Mouse (Mus musculus): ENCODE data around the gene Ppp1r14c. TPM values are rescaled to one million over a fixed set of nuclear protein-coding genes. Genes with fewer than 3 reads are reported as not detected.

Ppp1r14c gene
- polyA plus RNA-seq, 1 experiment from 2014 or later, result 87.1 TPM

DNA sequence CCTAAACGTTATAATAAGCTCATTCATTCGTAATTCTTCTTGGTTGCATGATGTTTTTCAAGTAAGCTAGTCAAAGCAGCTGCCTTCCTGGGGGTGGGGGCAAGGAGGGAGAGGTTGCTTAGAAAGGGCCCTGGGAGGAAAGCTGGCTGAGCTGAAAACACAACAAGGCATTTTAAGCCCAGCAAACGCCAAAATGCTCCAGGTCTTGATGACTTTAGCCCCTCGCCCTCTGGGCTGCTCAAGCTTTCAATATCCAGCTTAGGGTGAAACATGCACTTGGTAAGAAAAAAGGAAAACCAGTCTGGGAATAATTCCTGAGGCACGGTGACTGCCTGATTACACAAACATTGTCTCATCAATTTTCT lies 204 bp upstream of the Ppp1r14c start:
- Histone ChIP-seq H3K4me1 (ENCODE audit: control insufficient read depth, insufficient read depth, low read depth, low read length) (peaks cover 6% of the 10 kb centered on the region), H3K27me3 (replicated peaks; ENCODE audit: control insufficient read depth, insufficient read depth, low read length) (no peaks in the 10 kb centered on the region), H3K4me3 (ENCODE audit: low read length) (peak overlapping the region; percentile 69), H3K36me3 (ENCODE audit: control insufficient read depth, insufficient read depth, low read length) (no peaks in the 10 kb centered on the region), H3K9me3 (ENCODE audit: control insufficient read depth, low read length) (no peaks in the 10 kb centered on the region), H3K9ac (ENCODE audit: low read depth, low read length) (peak overlapping the region; percentile 78), H3K27ac (ENCODE audit: low read depth, low read length) (peak overlapping the region; percentile 83), H3K4me2 (ENCODE audit: low read length) (peak overlapping the region; percentile 70)
- ATAC-seq, result peak; percentile 29
- 17% methylated on average over 5 of the region's 5 CpGs for WGBS

DNA sequence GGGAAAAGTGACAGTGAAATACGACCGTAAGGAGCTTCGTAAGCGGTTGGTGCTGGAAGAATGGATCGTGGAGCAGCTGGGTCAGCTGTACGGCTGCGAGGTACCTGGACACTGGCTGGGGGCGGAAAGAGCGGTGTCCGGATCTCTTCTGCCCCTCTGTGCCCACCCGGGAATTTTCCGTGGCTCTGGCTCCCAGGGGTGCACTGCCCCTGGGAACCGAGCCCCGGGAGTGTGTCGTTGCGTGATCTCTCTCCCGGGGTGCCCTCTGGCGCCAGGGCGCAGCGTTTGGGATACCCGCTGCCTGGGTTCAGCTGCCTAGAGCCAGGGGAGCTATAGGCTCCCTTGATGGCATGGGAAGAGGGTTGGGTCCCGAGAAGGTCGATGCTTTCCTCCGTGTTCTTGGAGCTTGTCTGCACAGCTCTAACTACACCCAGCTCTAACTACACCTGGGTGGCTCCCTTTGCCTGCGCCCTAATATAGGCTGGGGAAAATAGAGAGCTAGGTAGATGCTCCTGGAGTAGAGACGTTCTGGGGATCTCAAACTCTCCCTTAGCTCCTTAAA lies 1.1 kb downstream of the Ppp1r14c start:
- no peaks in the 10 kb centered on the region for H3K36me3 ChIP-seq (ENCODE audit: control insufficient read depth, insufficient read depth, low read length)
- H3K9me3 ChIP-seq (ENCODE audit: control insufficient read depth, low read length), result no peaks in the 10 kb centered on the region
- H3K27me3 ChIP-seq (replicated peaks; ENCODE audit: control insufficient read depth, insufficient read depth, low read length), result no peaks in the 10 kb centered on the region
- peak overlapping the region; percentile 69 for H3K4me3 ChIP-seq (ENCODE audit: low read length)
- peak overlapping the region; percentile 70 for H3K4me2 ChIP-seq (ENCODE audit: low read length)
- peak overlapping the region; percentile 78 for H3K9ac ChIP-seq (ENCODE audit: low read depth, low read length)
- ATAC-seq, result peak; percentile 69
- H3K4me1 ChIP-seq (ENCODE audit: control insufficient read depth, insufficient read depth, low read depth, low read length), result peaks cover 6% of the 10 kb centered on the region
- WGBS, result 0% methylated on average over 26 of the region's 26 CpGs
- H3K27ac ChIP-seq (ENCODE audit: low read depth, low read length), result peak overlapping the region; percentile 83

DNA sequence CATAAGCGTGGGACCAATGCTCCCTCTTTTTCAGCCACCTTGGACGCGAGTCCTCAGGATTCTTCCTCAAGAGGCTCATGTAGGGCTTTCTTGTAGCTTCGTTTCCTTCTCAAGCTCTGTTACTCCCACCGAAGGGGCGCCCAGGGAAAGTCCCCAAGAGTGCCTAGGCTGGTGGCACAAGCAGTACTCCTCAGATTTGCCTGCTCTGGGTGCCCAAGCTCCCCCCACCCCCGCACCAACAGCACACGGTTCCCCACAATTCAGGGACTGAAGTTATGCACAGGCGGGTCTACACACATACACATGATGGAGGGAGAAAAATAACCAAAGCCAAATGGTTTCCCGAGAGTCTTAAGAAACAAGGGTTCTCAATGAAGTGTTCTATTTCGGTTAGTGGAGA lies 1.6 kb downstream of the Ppp1r14c start:
- no peaks in the 10 kb centered on the region for H3K9me3 ChIP-seq (ENCODE audit: control insufficient read depth, low read length)
- H3K9ac ChIP-seq (ENCODE audit: low read depth, low read length), result peak overlapping the region; percentile 78
- 20% methylated on average over 11 of the region's 11 CpGs for WGBS
- H3K4me1 ChIP-seq (ENCODE audit: control insufficient read depth, insufficient read depth, low read depth, low read length), result peaks cover 6% of the 10 kb centered on the region
- H3K4me3 ChIP-seq (ENCODE audit: low read length), result peak overlapping the region; percentile 69
- H3K4me2 ChIP-seq (ENCODE audit: low read length), result peak overlapping the region; percentile 70
- peak overlapping the region; percentile 83 for H3K27ac ChIP-seq (ENCODE audit: low read depth, low read length)
- ATAC-seq, result peak; percentile 5
- no peaks in the 10 kb centered on the region for H3K36me3 ChIP-seq (ENCODE audit: control insufficient read depth, insufficient read depth, low read length)
- no peaks in the 10 kb centered on the region for H3K27me3 ChIP-seq (replicated peaks; ENCODE audit: control insufficient read depth, insufficient read depth, low read length)

- ATAC-seq, result no peak
- H3K36me3 ChIP-seq (ENCODE audit: control insufficient read depth, insufficient read depth, low read length), result no peaks in the 10 kb centered on the region
- no peaks in the 10 kb centered on the region for H3K27me3 ChIP-seq (replicated peaks; ENCODE audit: control insufficient read depth, insufficient read depth, low read length)
- no peak overlapping the region for H3K4me3 ChIP-seq (ENCODE audit: low read length)
- no peak overlapping the region for H3K27ac ChIP-seq (ENCODE audit: low read depth, low read length)
- H3K4me1 ChIP-seq (ENCODE audit: control insufficient read depth, insufficient read depth, low read depth, low read length), result no peaks in the 10 kb centered on the region
- 48% methylated on average over 3 of the region's 3 CpGs for WGBS
- no peak overlapping the region for H3K9ac ChIP-seq (ENCODE audit: low read depth, low read length)
- no peak overlapping the region for H3K4me2 ChIP-seq (ENCODE audit: low read length)
- H3K9me3 ChIP-seq (ENCODE audit: control insufficient read depth, low read length), result no peaks in the 10 kb centered on the region
Observed at GRCm38 (mm10) chr10:3383176-3383575, 17.3 kb downstream of the Ppp1r14c start.

- no peaks in the 10 kb centered on the region for H3K9me3 ChIP-seq (ENCODE audit: control insufficient read depth, low read length)
- H3K4me1 ChIP-seq (ENCODE audit: control insufficient read depth, insufficient read depth, low read depth, low read length), result peaks cover 7% of the 10 kb centered on the region; the same call in 1 of the 2 replicates
- WGBS, result 71% methylated on average over 4 of the region's 4 CpGs
- no peak overlapping the region for H3K4me3 ChIP-seq (ENCODE audit: low read length)
- no peaks in the 10 kb centered on the region for H3K36me3 ChIP-seq (ENCODE audit: control insufficient read depth, insufficient read depth, low read length)
- H3K27me3 ChIP-seq (replicated peaks; ENCODE audit: control insufficient read depth, insufficient read depth, low read length), result no peaks in the 10 kb centered on the region
- no peak for ATAC-seq
- no peak overlapping the region for H3K27ac ChIP-seq (ENCODE audit: low read depth, low read length)
- no peak overlapping the region for H3K4me2 ChIP-seq (ENCODE audit: low read length)
- H3K9ac ChIP-seq (ENCODE audit: low read depth, low read length), result no peak overlapping the region
Observed at GRCm38 (mm10) chr10:3392251-3392650, 26.4 kb downstream of the Ppp1r14c start.

DNA sequence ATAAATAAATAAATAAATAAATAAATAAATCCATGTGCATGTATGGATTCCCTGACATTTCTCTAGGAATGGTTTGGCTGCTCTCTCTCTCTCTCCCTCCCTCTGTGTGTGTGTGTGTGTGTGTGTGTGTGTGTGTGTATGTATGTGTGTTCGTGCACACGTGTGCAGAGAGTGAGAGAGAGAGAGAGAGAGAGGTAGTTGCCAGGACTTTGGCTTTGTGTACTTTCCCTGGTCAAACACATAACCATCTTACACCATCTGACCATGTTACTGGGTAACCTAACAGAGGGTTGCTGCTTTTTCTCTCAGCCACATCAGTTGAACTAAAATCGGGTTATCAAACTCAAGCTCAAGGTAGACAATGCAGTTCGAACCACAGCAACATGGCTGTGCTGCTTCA lies 27.7 kb downstream of the Ppp1r14c start:
- 88% methylated on average over 4 of the region's 4 CpGs for WGBS
- no peak for ATAC-seq
- Histone ChIP-seq H3K27ac (ENCODE audit: low read depth, low read length) (no peak overlapping the region), H3K9ac (ENCODE audit: low read depth, low read length) (no peak overlapping the region), H3K4me3 (ENCODE audit: low read length) (no peak overlapping the region), H3K36me3 (ENCODE audit: control insufficient read depth, insufficient read depth, low read length) (no peaks in the 10 kb centered on the region), H3K27me3 (replicated peaks; ENCODE audit: control insufficient read depth, insufficient read depth, low read length) (no peaks in the 10 kb centered on the region), H3K4me1 (ENCODE audit: control insufficient read depth, insufficient read depth, low read depth, low read length) (peaks cover 7% of the 10 kb centered on the region; the same call in 1 of the 2 replicates), H3K9me3 (ENCODE audit: control insufficient read depth, low read length) (no peaks in the 10 kb centered on the region), H3K4me2 (ENCODE audit: low read length) (no peak overlapping the region)

- no peak overlapping the region for H3K9ac ChIP-seq (ENCODE audit: low read depth, low read length)
- H3K4me2 ChIP-seq (ENCODE audit: low read length), result no peak overlapping the region
- H3K27ac ChIP-seq (ENCODE audit: low read depth, low read length), result peak overlapping the region; percentile 52
- H3K9me3 ChIP-seq (ENCODE audit: control insufficient read depth, low read length), result no peaks in the 10 kb centered on the region
- H3K27me3 ChIP-seq (replicated peaks; ENCODE audit: control insufficient read depth, insufficient read depth, low read length), result no peaks in the 10 kb centered on the region
- no peak overlapping the region for H3K4me3 ChIP-seq (ENCODE audit: low read length)
- no peaks in the 10 kb centered on the region for H3K36me3 ChIP-seq (ENCODE audit: control insufficient read depth, insufficient read depth, low read length)
- WGBS, result 22% methylated on average over 5 of the region's 5 CpGs
- peaks cover 7% of the 10 kb centered on the region; the same call in 1 of the 2 replicates for H3K4me1 ChIP-seq (ENCODE audit: control insufficient read depth, insufficient read depth, low read depth, low read length)
- peak; percentile 81 for ATAC-seq
Observed at GRCm38 (mm10) chr10:3394193-3394592, 28.3 kb downstream of the Ppp1r14c start.

DNA sequence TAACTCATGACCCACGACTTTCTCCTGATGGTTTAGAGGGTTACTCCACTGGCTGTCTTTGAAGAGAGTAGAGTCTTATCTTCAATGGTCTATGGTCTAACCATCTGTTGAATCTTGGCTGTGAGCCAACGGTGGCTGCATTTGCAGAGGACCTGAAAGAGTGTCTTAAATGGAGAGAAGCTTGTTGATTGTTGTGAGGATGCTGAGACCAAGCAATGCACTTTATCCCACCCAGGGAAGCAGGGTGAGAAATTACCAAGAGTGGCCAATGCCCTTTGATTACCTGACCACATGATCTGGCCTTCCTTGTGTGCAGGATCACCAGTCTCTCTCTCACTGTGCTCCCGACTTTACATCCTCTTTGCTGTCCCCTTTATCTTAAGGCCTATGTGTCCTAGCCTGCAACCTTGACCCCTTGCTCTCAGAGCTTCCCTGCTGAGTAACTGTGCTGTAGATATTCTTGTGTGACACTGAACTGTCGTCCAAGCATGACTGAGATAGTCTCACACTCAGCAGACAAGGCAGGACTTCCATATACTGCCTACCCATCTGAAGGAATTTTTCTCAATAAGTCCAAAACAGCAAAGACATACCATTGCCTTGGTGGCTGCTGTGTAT lies 28.9 kb downstream of the Ppp1r14c start:
- no peak overlapping the region for H3K4me3 ChIP-seq (ENCODE audit: low read length)
- no peaks in the 10 kb centered on the region for H3K9me3 ChIP-seq (ENCODE audit: control insufficient read depth, low read length)
- peaks cover 7% of the 10 kb centered on the region; the same call in 1 of the 2 replicates for H3K4me1 ChIP-seq (ENCODE audit: control insufficient read depth, insufficient read depth, low read depth, low read length)
- WGBS, result 66% methylated on average over 4 of the region's 4 CpGs
- peak; percentile 22; the same call in 1 of the 2 replicates for ATAC-seq
- H3K9ac ChIP-seq (ENCODE audit: low read depth, low read length), result no peak overlapping the region
- no peaks in the 10 kb centered on the region for H3K36me3 ChIP-seq (ENCODE audit: control insufficient read depth, insufficient read depth, low read length)
- H3K27ac ChIP-seq (ENCODE audit: low read depth, low read length), result peak overlapping the region; percentile 52
- H3K4me2 ChIP-seq (ENCODE audit: low read length), result no peak overlapping the region
- no peaks in the 10 kb centered on the region for H3K27me3 ChIP-seq (replicated peaks; ENCODE audit: control insufficient read depth, insufficient read depth, low read length)

GRCm38 (mm10) chr10:3395341-3395931 lies 29.6 kb downstream of the Ppp1r14c start:
- Histone ChIP-seq H3K4me3 (ENCODE audit: low read length) (no peak overlapping the region), H3K27me3 (replicated peaks; ENCODE audit: control insufficient read depth, insufficient read depth, low read length) (no peaks in the 10 kb centered on the region), H3K9ac (ENCODE audit: low read depth, low read length) (no peak overlapping the region), H3K4me1 (ENCODE audit: control insufficient read depth, insufficient read depth, low read depth, low read length) (peaks cover 7% of the 10 kb centered on the region; the same call in 1 of the 2 replicates), H3K9me3 (ENCODE audit: control insufficient read depth, low read length) (no peaks in the 10 kb centered on the region), H3K4me2 (ENCODE audit: low read length) (no peak overlapping the region), H3K36me3 (ENCODE audit: control insufficient read depth, insufficient read depth, low read length) (no peaks in the 10 kb centered on the region), H3K27ac (ENCODE audit: low read depth, low read length) (peak overlapping the region; percentile 44; the same call in 1 of the 2 replicates)
- ATAC-seq, result no peak
- 79% methylated on average over 12 of the region's 12 CpGs for WGBS
